Mouse (Mus musculus): ENCODE results near the gene Pdxp. TPM values are rescaled to one million over a fixed set of nuclear protein-coding genes. Genes with fewer than 3 reads are reported as not detected.

Gene Pdxp
- polyA plus RNA-seq, 1 experiment from 2014 or later, result 35.7 TPM

- Histone ChIP-seq H3K9me3 (no peaks in the 10 kb centered on the region), H3K36me3 (peaks cover 13% of the 10 kb centered on the region), H3K27ac (peak within 1 kb of the TSS; percentile 92), H3K4me3 (peak within 1 kb of the TSS; percentile 62), H3K4me1 (peaks cover 52% of the 10 kb centered on the region), H3K27me3 (ENCODE audit: insufficient read depth, poor library complexity, severe bottlenecking) (no peaks in the 10 kb centered on the region)
- DNase-seq (ENCODE audit: low spot score), result peak; percentile 95
- WGBS, result 4% methylated on average over 20 of the region's 20 CpGs
Measured at GRCm38 (mm10) chr15:78926021-78926919, 12.6 kb downstream of the Pdxp start, which contains the start of gene Lgals1. Gene Lgals1 (plus strand): TSS chr15:78926725.

GRCm38 (mm10) chr15:78927021-78927787, 13.5 kb downstream of the Pdxp start:
- H3K27me3 ChIP-seq (ENCODE audit: insufficient read depth, poor library complexity, severe bottlenecking), result no peaks in the 10 kb centered on the region
- H3K4me3 ChIP-seq, result peak overlapping the region; percentile 62
- no peaks in the 10 kb centered on the region for H3K9me3 ChIP-seq
- 16% methylated on average over 15 of the region's 15 CpGs for WGBS
- no peak for DNase-seq (ENCODE audit: low spot score)
- peaks cover 57% of the 10 kb centered on the region for H3K4me1 ChIP-seq
- peak overlapping the region; percentile 92 for H3K27ac ChIP-seq
- H3K36me3 ChIP-seq, result peaks cover 13% of the 10 kb centered on the region

GRCm38 (mm10) chr15:78927788-78928457, 14.2 kb downstream of the Pdxp start:
- Histone ChIP-seq H3K4me3 (peak overlapping the region; percentile 62), H3K36me3 (peaks cover 13% of the 10 kb centered on the region), H3K27ac (peak overlapping the region; percentile 92), H3K4me1 (peaks cover 57% of the 10 kb centered on the region), H3K9me3 (no peaks in the 10 kb centered on the region), H3K27me3 (ENCODE audit: insufficient read depth, poor library complexity, severe bottlenecking) (no peaks in the 10 kb centered on the region)
- under 1% methylated on average over 34 of the region's 35 CpGs for WGBS
- DNase-seq (ENCODE audit: low spot score), result peak; percentile 91

DNA sequence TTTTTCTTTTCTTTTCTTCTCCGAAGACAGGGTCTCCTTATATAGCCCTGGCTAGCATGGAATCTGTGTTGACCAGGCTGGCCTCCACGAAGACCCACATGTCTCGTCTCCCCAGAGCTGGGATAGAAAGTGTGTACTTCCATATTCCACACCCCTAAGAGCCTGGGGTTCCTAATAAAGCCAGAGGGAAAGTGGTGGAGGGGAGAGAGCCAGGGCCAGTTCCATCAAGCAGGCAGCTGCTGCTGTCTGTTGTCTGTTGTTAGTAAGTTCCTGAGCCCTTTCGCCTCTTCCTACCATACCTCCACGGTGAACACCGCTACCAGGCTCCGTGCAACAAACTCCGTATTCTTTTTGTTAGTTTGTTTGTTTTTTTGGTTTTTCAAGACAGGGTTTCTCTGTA, 14.8 kb downstream of the Pdxp start:
- Histone ChIP-seq H3K27ac (peak overlapping the region; percentile 92), H3K36me3 (peaks cover 13% of the 10 kb centered on the region), H3K4me1 (peaks cover 55% of the 10 kb centered on the region), H3K9me3 (no peaks in the 10 kb centered on the region), H3K27me3 (ENCODE audit: insufficient read depth, poor library complexity, severe bottlenecking) (no peaks in the 10 kb centered on the region), H3K4me3 (peak overlapping the region; percentile 62)
- WGBS, result 55% methylated on average over 7 of the region's 8 CpGs
- no peak for DNase-seq (ENCODE audit: low spot score)

GRCm38 (mm10) chr15:78930192-78930706, 16.5 kb downstream of the Pdxp start:
- H3K4me1 ChIP-seq, result peaks cover 43% of the 10 kb centered on the region
- 90% methylated on average over 6 of the region's 6 CpGs for WGBS
- no peaks in the 10 kb centered on the region for H3K27me3 ChIP-seq (ENCODE audit: insufficient read depth, poor library complexity, severe bottlenecking)
- no peaks in the 10 kb centered on the region for H3K9me3 ChIP-seq
- H3K27ac ChIP-seq, result no peak overlapping the region
- peaks cover 13% of the 10 kb centered on the region for H3K36me3 ChIP-seq
- no peak for DNase-seq (ENCODE audit: low spot score)
- no peak overlapping the region for H3K4me3 ChIP-seq

- 80% methylated on average over 7 of the region's 7 CpGs for WGBS
Measured at GRCm38 (mm10) chr15:78930801-78931426, 17.2 kb downstream of the Pdxp start.

DNA sequence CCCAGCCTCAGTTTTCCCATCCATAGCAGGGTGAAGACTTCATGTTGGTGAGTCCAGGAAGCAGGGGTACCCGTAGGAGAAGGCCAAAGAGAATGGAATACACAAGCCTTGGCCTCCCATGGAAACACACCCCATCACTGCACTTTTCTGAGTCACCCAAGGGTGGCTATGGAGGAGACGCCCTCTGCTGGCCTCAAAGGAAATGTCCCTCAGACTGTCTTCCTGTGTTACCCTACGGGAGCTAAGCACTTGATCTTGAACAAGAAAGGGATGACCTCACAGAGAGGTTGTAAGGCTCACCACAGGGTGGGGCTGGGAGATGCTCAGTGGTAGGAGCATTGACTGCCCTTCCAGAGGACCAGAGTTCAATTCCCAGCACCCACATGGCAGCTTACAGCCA, 17.9 kb downstream of the Pdxp start:
- H3K27me3 ChIP-seq (ENCODE audit: insufficient read depth, poor library complexity, severe bottlenecking), result no peaks in the 10 kb centered on the region
- H3K4me1 ChIP-seq, result peaks cover 42% of the 10 kb centered on the region
- no peaks in the 10 kb centered on the region for H3K9me3 ChIP-seq
- no peak for DNase-seq (ENCODE audit: low spot score)
- H3K4me3 ChIP-seq, result no peak overlapping the region
- peaks cover 17% of the 10 kb centered on the region for H3K36me3 ChIP-seq
- WGBS, result 25% methylated on average over 3 of the region's 3 CpGs
- 0 out of 2 replicates have a peak overlapping the region, but pooled peaks have one; percentile 12 for H3K27ac ChIP-seq

More at GRCm38 (mm10) chr15:78930801-78931426, 17.2 kb downstream of the Pdxp start:
- Histone ChIP-seq H3K27ac (0 out of 2 replicates have a peak overlapping the region, but pooled peaks have one; percentile 12), H3K4me1 (peaks cover 42% of the 10 kb centered on the region), H3K9me3 (no peaks in the 10 kb centered on the region), H3K36me3 (peaks cover 13% of the 10 kb centered on the region), H3K4me3 (no peak overlapping the region), H3K27me3 (ENCODE audit: insufficient read depth, poor library complexity, severe bottlenecking) (no peaks in the 10 kb centered on the region)
- DNase-seq (ENCODE audit: low spot score), result no peak

DNA sequence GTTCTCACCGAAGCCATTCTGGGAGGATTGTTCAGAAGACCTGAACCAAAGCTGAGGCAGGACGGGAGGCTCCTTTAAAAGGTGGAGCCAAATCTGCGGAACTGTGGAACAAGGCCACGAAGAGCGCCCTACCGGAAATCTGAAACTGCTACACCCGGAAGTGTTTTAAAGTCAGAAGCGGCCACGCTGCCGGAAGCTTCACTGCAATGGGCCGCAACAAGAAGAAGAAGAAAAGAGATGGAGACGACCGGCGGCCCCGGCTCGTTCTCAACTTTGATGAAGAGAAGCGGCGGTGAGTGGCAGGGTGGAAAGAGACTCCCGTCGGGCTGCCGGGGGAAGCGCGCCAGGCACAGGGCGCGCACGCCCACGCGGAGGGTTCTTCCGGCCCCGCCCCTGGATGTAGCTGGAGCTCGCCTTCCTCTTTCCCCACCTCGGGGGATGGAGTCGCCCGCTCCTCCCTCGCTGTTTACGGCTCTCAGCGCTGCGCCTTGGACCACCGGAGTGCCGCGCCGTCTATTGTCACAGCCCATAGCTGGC, 21.1 kb downstream of the Pdxp start, which contains the start of gene Nol12:
TSS of gene Nol12 (plus strand) at position 150 of the 537 bp plus-strand sequence.
- Histone ChIP-seq H3K4me3 (peak within 1 kb of the TSS; percentile 78), H3K27ac (peak within 1 kb of the TSS; percentile 93), H3K9me3 (no peaks in the 10 kb centered on the region), H3K4me1 (peaks cover 26% of the 10 kb centered on the region), H3K27me3 (ENCODE audit: insufficient read depth, poor library complexity, severe bottlenecking) (no peaks in the 10 kb centered on the region), H3K36me3 (peaks cover 41% of the 10 kb centered on the region)
- peak; percentile 94 for DNase-seq (ENCODE audit: low spot score)
- under 1% methylated on average over 42 of the region's 42 CpGs for WGBS

DNA sequence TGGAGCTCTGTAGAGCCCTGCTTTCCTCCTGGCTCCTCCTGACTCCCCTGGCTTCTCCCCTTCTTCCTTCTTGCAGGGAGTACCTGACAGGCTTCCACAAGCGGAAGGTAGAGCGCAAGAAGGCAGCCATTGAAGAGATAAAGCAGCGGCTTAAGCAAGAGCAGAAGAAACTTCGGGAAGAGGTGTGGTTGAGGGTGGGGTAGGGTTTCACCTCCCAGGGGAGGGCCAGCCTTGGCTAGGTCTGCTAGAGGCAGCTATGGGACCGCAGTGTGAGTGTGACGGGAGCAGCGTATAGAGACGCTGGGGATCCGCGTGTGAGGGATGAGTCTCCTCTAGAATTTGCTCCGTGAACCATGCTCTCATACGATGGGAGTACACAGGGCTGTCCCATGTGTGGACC, 22.7 kb downstream of the Pdxp start:
- 86% methylated on average over 12 of the region's 12 CpGs for WGBS
- H3K36me3 ChIP-seq, result peaks cover 51% of the 10 kb centered on the region
- peak; percentile 78 for DNase-seq (ENCODE audit: low spot score)
- H3K27ac ChIP-seq, result peak overlapping the region; percentile 93; the same call in 1 of the 2 replicates
- no peaks in the 10 kb centered on the region for H3K27me3 ChIP-seq (ENCODE audit: insufficient read depth, poor library complexity, severe bottlenecking)
- H3K4me3 ChIP-seq, result no peak overlapping the region; the same call in 1 of the 2 replicates
- peaks cover 20% of the 10 kb centered on the region for H3K4me1 ChIP-seq
- no peaks in the 10 kb centered on the region for H3K9me3 ChIP-seq

DNA sequence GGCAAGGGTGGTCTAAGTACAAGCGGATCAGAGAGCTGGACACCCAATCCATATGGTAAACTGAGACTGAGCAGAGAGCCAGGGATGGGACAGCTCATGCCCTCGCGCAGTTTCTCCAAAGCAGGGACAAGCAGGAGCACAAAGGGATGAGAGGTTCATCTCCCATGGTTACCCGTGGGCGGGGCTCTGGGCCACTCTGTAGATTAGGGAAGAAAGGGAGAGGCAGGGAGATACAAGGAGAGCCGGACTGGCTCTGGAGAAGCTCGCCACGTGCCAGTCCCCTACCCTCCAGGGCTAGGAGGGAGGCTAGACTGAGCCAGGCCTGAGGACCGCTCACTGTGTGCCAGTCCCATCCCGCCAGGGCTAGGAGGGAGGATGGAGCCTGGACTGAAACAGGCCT, 23.6 kb downstream of the Pdxp start:
- Histone ChIP-seq H3K27me3 (ENCODE audit: insufficient read depth, poor library complexity, severe bottlenecking) (no peaks in the 10 kb centered on the region), H3K4me3 (no peak overlapping the region), H3K27ac (no peak overlapping the region), H3K4me1 (peaks cover 19% of the 10 kb centered on the region), H3K9me3 (no peaks in the 10 kb centered on the region), H3K36me3 (peaks cover 57% of the 10 kb centered on the region)
- no peak for DNase-seq (ENCODE audit: low spot score)
- WGBS, result 90% methylated on average over 10 of the region's 10 CpGs

GRCm38 (mm10) chr15:78937963-78938362, 24.2 kb downstream of the Pdxp start:
- Histone ChIP-seq H3K9me3 (no peaks in the 10 kb centered on the region), H3K36me3 (peaks cover 57% of the 10 kb centered on the region)
- 93% methylated on average over 2 of the region's 2 CpGs for WGBS

GRCm38 (mm10) chr15:78940325-78940724, 26.6 kb downstream of the Pdxp start:
- Histone ChIP-seq H3K4me3 (no peak overlapping the region), H3K36me3 (peaks cover 57% of the 10 kb centered on the region), H3K9me3 (no peaks in the 10 kb centered on the region), H3K4me1 (peaks cover 30% of the 10 kb centered on the region), H3K27ac (no peak overlapping the region), H3K27me3 (ENCODE audit: insufficient read depth, poor library complexity, severe bottlenecking) (no peaks in the 10 kb centered on the region)
- peak; percentile 82 for DNase-seq (ENCODE audit: low spot score)
- WGBS, result 94% methylated on average over 13 of the region's 13 CpGs

More at GRCm38 (mm10) chr15:78937963-78938362, 24.2 kb downstream of the Pdxp start:
- Histone ChIP-seq H3K4me1 (peaks cover 26% of the 10 kb centered on the region), H3K27ac (no peak overlapping the region), H3K4me3 (no peak overlapping the region), H3K27me3 (ENCODE audit: insufficient read depth, poor library complexity, severe bottlenecking) (no peaks in the 10 kb centered on the region)
- DNase-seq (ENCODE audit: low spot score), result no peak
